Mouse (Mus musculus) embryonic facial prominence, embryonic 11.5 days (tissue): Measurements from ENCODE around the gene Inpp5a. TPM values are rescaled to one million over a fixed set of nuclear protein-coding genes. Genes with fewer than 3 reads are reported as not detected.

Source experiments
- ATAC-seq: fragments of 200-750 bp; cut with Nextera tagmentation; replicated peaks from 2 replicates; pipeline ENCODE4 v1.8.0; 2017; ENCODE audit warnings: low read depth; ENCODE audit not compliant: insufficient number of reproducible peaks, low FRiP score, low TSS enrichment
- DNase-seq: peaks from one replicate; pipeline ENCODE4 v3.0.0-alpha.2; 2015; ENCODE audit warnings: low spot score
- H3K27ac ChIP-seq: fragments of 300-500 bp; sonication (generic); replicated peaks from 2 replicates; pipeline ENCODE4 v1.5.1; 2014; ENCODE audit warnings: mild to moderate bottlenecking, low read depth, low read length, control low read depth
- H3K27me3 ChIP-seq: fragments of 300-500 bp; sonication (generic); 2 replicates; pipeline ENCODE4 v1.6.1; 2014; ENCODE audit warnings: mild to moderate bottlenecking, low read length, moderate library complexity, mixed read lengths; ENCODE audit not compliant: control insufficient read depth, insufficient read depth
- H3K36me3 ChIP-seq: fragments of 300-500 bp; sonication (generic); replicated peaks from 2 replicates; pipeline ENCODE4 v1.6.1; 2014; ENCODE audit warnings: low read depth, mild to moderate bottlenecking, low read length, moderate library complexity, mixed read lengths; ENCODE audit not compliant: control insufficient read depth, insufficient read depth
- H3K4me1 ChIP-seq: fragments of 300-500 bp; sonication (generic); 2 replicates; pipeline ENCODE4 v1.6.1; 2014; ENCODE audit warnings: low read length, mixed read lengths; ENCODE audit not compliant: control insufficient read depth, insufficient read depth
- H3K4me2 ChIP-seq: fragments of 300-500 bp; sonication (generic); 2 replicates; pipeline ENCODE4 v1.6.1; 2014; ENCODE audit warnings: low read depth, mild to moderate bottlenecking, control low read depth, low read length, moderate library complexity
- H3K4me3 ChIP-seq: fragments of 300-500 bp; sonication (generic); 2 replicates; pipeline ENCODE4 v1.5.1; 2014; ENCODE audit warnings: low read depth, low read length, control low read depth
- H3K9ac ChIP-seq: fragments of 300-500 bp; sonication (generic); replicated peaks from 2 replicates; pipeline ENCODE4 v1.6.1; 2014; ENCODE audit warnings: mild to moderate bottlenecking, control low read depth, low read length
- H3K9me3 ChIP-seq: fragments of 300-500 bp; sonication (generic); replicated peaks from 2 replicates; pipeline ENCODE4 v1.6.1; 2016; ENCODE audit warnings: mild to moderate bottlenecking, low read length, inconsistent platforms, mixed read lengths; ENCODE audit not compliant: control insufficient read depth
- WGBS: fragments of 180-500 bp; shearing (Covaris S2); extraction: QIAGEN DNeasy Blood & Tissue Kit; methylation state at CpG from one replicate; pipeline ENCODE4 v1.1.7; 2014; 5-methylcytosine and 5-hydroxymethylcytosine counted together
- polyA plus RNA-seq: library from polyadenylated mRNA; unstranded; fragments of >200 nt; fragmentation: Nextera tagmentation; extraction: Ambion mirVana; gene quantifications from 2 replicates; pipeline ENCODE4 v1.2.1, GENCODE M21; 2014

The Inpp5a gene
- polyA plus RNA-seq, 1 experiment from 2014 or later: 28.4 TPM

DNA sequence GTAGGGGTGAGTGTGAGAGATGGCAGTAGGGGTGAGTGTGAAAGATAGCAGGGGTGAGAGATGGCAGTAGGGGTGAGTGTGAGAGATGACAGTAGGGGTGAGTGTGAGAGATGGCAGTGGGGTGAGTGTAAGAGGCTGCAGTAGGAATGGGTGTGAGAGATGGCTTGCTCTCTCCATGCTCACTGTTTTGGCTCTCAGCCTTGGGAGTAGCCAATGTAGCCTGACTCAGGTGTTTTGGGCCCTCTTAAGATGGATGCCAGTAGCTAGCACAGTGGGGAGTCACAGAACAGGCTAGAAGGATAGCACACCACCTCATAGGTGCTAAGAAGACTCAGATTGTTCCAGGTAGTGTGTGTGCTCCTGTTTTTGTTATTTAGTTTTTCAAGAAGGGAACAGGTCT lies 46.8 kb downstream of the Inpp5a start:
- H3K4me1 ChIP-seq: no peaks in the 10 kb centered on the region
- no peak overlapping the region for H3K4me3 ChIP-seq
- no peak overlapping the region for H3K9ac ChIP-seq
- no peaks in the 10 kb centered on the region for H3K36me3 ChIP-seq
- H3K27ac ChIP-seq: no peak overlapping the region
- no peaks in the 10 kb centered on the region for H3K27me3 ChIP-seq
- DNase-seq: no peak
- no peak for ATAC-seq
- no peaks in the 10 kb centered on the region for H3K9me3 ChIP-seq
- H3K4me2 ChIP-seq: no peak overlapping the region

DNA sequence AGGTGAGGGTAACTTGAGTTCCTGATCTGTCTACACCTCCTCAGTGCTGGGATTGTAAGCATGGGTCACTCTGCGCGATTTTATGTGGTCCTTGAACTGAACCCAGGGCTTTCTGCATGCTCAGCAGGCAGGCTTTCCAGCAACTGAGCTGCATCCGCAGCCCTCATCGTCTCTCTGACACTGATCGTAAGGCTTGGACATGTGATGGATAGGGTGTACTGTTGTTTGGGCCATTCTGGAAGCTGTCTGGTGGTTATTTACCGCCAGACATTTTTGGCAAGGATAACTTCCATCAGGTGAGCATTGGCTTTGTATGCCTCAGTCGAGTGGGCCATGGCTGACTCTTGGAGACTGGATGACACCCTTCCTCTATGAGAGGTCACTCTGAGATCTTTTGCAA lies 48.0 kb downstream of the Inpp5a start:
- WGBS: 92% methylated on average over 7 of the region's 7 CpGs
- no peaks in the 10 kb centered on the region for H3K36me3 ChIP-seq
- H3K4me3 ChIP-seq: no peak overlapping the region
- H3K4me2 ChIP-seq: no peak overlapping the region
- H3K9ac ChIP-seq: no peak overlapping the region
- no peaks in the 10 kb centered on the region; the same call in 1 of the 2 replicates for H3K4me1 ChIP-seq
- DNase-seq (no peak), ATAC-seq (no peak)
- H3K27ac ChIP-seq: no peak overlapping the region
- no peaks in the 10 kb centered on the region for H3K9me3 ChIP-seq
- H3K27me3 ChIP-seq: no peaks in the 10 kb centered on the region

DNA sequence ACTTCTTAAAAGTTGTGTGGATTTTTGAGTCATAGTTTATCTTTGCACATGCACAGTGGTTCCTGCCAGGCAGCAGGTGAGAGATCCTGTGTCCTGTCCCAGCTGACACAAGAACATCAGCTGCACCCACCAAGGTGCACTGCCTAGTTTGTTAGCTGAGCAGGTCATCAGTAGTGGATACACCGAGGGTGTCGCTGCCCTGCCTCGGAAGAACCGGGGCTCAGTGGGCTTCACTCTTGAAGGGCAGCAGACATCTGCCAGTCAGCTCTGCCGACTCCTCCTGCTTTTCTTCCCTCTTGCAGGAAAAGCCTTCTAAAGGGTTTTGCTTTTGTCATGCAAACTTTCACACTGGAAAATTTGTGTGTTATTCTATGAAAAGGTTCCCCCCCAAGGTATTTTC lies 48.6 kb downstream of the Inpp5a start:
- no peak for ATAC-seq
- no peaks in the 10 kb centered on the region; the same call in 1 of the 2 replicates for H3K4me1 ChIP-seq
- 73% methylated on average over 5 of the region's 5 CpGs for WGBS

DNA sequence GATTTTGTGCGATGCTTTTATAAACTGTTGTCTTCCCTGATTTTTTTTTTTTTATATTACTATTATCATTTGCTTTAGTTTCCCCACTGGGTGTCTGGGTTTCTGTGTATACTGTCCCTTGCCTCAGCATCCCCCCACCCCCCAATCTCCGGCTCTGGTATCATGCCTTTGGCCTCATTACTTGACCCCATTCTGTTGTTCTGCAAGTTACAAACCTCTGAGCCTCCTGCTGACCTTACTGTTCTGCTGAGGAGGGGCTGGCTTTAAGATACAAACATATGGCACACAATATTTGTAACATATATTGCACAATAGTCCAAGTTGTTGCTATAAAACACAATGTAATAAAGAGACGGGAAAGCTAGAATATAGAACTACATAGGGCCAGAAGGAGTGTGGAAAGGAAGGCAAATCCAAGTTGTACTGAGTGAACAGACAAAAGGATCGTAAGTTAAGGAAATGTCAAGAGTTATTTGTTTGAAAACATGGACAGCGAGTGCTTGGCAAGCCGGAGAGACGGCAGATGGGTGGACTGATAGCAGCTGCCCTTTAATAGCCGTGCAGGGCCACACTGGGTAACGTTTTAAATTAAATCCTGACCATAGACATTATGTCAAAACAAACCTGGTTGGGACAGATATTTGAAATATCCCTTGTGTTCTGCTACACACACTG lies 49.2 kb downstream of the Inpp5a start:
- Histone ChIP-seq H3K36me3 (no peaks in the 10 kb centered on the region), H3K9ac (no peak overlapping the region), H3K4me3 (no peak overlapping the region), H3K27me3 (no peaks in the 10 kb centered on the region), H3K4me2 (no peak overlapping the region), H3K4me1 (no peaks in the 10 kb centered on the region; the same call in 1 of the 2 replicates), H3K27ac (no peak overlapping the region), H3K9me3 (no peaks in the 10 kb centered on the region)
- ATAC-seq (no peak), DNase-seq (no peak)
- 53% methylated on average over 9 of the region's 9 CpGs for WGBS

More for the DNA sequence above, 48.6 kb downstream of the Inpp5a start:
- no peak overlapping the region for H3K4me2 ChIP-seq
- no peak for DNase-seq
- H3K9ac ChIP-seq: no peak overlapping the region
- H3K36me3 ChIP-seq: no peaks in the 10 kb centered on the region
- no peaks in the 10 kb centered on the region for H3K9me3 ChIP-seq
- H3K27me3 ChIP-seq: no peaks in the 10 kb centered on the region
- H3K27ac ChIP-seq: no peak overlapping the region
- no peak overlapping the region for H3K4me3 ChIP-seq

DNA sequence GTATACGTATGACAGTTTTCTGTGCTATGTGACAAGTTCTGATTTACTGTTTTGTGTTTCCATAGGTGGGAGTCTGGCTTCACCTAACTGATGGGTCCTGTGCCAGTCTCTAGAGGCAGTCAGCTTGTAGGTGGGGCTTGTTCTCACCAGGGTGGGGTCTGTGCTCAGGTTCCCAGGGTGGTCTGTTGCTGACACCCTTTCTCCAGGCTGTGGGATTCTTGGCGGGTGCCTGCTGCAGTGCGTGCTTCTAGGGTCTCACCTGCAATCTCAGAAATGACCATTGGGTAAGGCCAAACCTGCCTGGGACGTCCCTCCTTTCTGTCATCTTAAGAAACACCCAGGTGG lies 49.7 kb downstream of the Inpp5a start:
- ATAC-seq: no peak

DNA sequence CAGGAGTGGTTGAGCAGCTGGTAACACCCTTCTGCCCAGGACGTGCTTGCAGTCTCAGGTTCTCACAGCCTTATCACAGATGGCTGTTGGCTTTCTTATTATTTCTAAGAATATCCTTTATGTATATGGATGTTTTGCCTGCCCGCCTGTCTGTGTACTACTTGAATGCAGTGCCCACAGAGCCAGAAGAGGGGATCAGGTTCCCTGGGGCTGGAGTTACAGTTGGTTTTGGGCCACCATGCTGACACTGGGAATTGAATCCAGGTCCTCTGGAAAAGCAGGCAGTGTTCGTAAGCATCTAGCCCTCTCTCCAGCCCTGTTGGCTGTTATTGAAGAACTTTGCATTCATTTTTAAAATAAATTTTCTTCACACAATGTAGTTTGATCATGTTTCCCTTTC lies 50.1 kb downstream of the Inpp5a start:
- no peaks in the 10 kb centered on the region for H3K27me3 ChIP-seq
- H3K36me3 ChIP-seq: no peaks in the 10 kb centered on the region
- no peaks in the 10 kb centered on the region for H3K9me3 ChIP-seq
- H3K4me1 ChIP-seq: no peaks in the 10 kb centered on the region; the same call in 1 of the 2 replicates
- H3K27ac ChIP-seq: no peak overlapping the region
- ATAC-seq: no peak
- 63% methylated on average over 3 of the region's 3 CpGs for WGBS
- H3K4me2 ChIP-seq: no peak overlapping the region
- H3K4me3 ChIP-seq: no peak overlapping the region
- H3K9ac ChIP-seq: no peak overlapping the region
- peak; percentile 15 for DNase-seq

More for the DNA sequence above, 49.7 kb downstream of the Inpp5a start:
- no peak for DNase-seq
- Histone ChIP-seq H3K27ac (no peak overlapping the region), H3K36me3 (no peaks in the 10 kb centered on the region), H3K4me3 (no peak overlapping the region), H3K4me2 (no peak overlapping the region), H3K9me3 (no peaks in the 10 kb centered on the region), H3K9ac (no peak overlapping the region), H3K27me3 (no peaks in the 10 kb centered on the region), H3K4me1 (no peaks in the 10 kb centered on the region; the same call in 1 of the 2 replicates)
- WGBS: 82% methylated on average over 4 of the region's 4 CpGs

DNA sequence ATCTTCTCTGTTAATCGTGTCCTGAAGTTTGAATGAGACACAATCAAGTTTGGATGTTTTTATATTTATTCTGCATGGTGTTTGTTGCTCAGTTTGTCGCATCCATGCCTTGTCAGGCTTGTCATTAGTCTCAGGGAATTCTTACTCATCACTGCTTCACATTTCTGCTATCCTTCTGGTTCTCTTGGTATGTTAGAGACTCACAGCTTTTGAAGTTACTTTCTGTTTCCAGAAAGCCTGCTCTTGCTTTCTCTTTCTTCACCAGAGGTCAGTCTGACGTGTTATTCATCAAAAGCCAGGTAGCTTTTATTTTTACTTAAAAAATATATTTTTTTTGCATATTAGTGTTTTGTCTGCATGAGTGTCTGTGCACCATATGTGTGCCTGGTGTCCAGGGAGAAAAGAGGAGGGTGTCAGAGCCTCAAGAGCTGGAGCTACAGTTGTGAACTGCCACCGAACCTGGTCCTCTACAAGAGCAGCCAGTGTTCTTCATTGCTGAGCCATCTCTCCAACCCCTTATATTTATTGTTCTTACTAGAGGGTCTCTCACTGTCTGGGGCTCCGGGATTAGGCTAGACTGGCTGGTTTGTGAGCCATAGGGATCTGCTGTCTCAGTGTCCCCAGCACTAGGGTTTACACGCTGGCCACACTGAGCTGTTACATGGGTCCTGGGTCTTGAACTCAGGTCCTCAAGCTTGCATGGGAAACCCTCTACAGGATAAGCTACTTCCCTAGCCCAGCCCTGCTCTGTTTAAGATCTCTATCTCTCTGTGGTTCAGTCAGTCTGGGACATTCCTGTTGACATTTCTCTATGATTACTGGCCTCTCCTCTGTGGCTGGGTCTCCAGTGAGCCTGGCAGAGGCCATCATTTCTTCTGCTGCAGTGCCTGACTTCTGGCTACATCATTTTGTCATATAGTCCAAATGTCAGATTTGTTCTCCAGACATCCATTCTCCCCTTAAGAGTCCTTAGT lies 51.3 kb downstream of the Inpp5a start:
- Histone ChIP-seq H3K36me3 (no peaks in the 10 kb centered on the region), H3K9me3 (no peaks in the 10 kb centered on the region), H3K4me2 (no peak overlapping the region), H3K9ac (no peak overlapping the region), H3K4me1 (no peaks in the 10 kb centered on the region; the same call in 1 of the 2 replicates), H3K27me3 (no peaks in the 10 kb centered on the region), H3K27ac (no peak overlapping the region), H3K4me3 (no peak overlapping the region)
- DNase-seq (no peak), ATAC-seq (no peak)
- WGBS: 75% methylated on average over 6 of the region's 6 CpGs

DNA sequence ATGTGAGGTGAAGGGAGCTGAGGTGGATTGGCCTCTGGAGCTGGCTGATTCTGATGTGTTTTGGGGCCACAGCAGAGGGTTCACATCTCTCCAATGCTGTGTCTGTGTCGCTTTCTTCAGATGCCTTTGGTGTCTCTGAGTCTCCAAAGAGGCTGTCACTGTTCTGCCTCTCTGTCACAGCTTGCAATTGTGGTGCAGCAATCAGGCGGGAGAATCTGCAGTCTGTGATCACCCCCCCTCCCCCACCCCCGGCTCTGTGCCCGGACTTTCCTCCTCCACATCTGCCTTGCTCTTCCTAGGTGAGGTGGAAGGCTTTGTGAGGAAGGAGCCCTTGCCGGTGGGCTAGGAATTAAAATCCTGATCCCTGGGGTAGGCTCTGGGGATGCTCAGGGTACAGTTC lies 52.1 kb downstream of the Inpp5a start:
- no peaks in the 10 kb centered on the region; the same call in 1 of the 2 replicates for H3K4me1 ChIP-seq
- no peak overlapping the region for H3K27ac ChIP-seq

More for the DNA sequence above, 52.1 kb downstream of the Inpp5a start:
- no peaks in the 10 kb centered on the region for H3K36me3 ChIP-seq
- DNase-seq: no peak
- WGBS: 29% methylated on average over 5 of the region's 5 CpGs
- no peak overlapping the region for H3K4me2 ChIP-seq
- no peaks in the 10 kb centered on the region for H3K9me3 ChIP-seq
- no peak overlapping the region for H3K4me3 ChIP-seq
- no peaks in the 10 kb centered on the region for H3K27me3 ChIP-seq
- no peak overlapping the region for H3K9ac ChIP-seq
- ATAC-seq: no peak
